Mouse (Mus musculus) lung, embryonic 16.5 days (tissue): ENCODE results near the gene Fam45a. TPM values are rescaled to one million over a fixed set of nuclear protein-coding genes. Genes with fewer than 3 reads are reported as not detected.
A peak's percentile ranks its signal among the peaks of the same experiment; 100 is the strongest.

ENCODE experiments used
- ATAC-seq: fragments of 200-750 bp; cut with Nextera tagmentation; 2 replicates; pipeline ENCODE4 v1.8.0; 2017; ENCODE audit warnings: low read depth, mild to moderate bottlenecking, moderate library complexity
- H3K27ac ChIP-seq: fragments of 300-500 bp; sonication (generic); 2 replicates; pipeline ENCODE4 v1.5.1; 2014; ENCODE audit warnings: mild to moderate bottlenecking, control low read depth, low read length
- H3K27me3 ChIP-seq: fragments of 300-500 bp; sonication (generic); 2 replicates; pipeline ENCODE4 v1.6.1; 2014; ENCODE audit warnings: low read depth, low read length, mixed read lengths; ENCODE audit not compliant: control insufficient read depth, insufficient read depth
- H3K36me3 ChIP-seq: fragments of 300-500 bp; sonication (generic); 2 replicates; pipeline ENCODE4 v1.6.1; 2014; ENCODE audit warnings: low read length; ENCODE audit not compliant: control insufficient read depth, insufficient read depth
- H3K4me1 ChIP-seq: fragments of 300-500 bp; sonication (generic); replicated peaks from 2 replicates; pipeline ENCODE4 v1.6.1; 2014; ENCODE audit warnings: low read length, mixed read lengths; ENCODE audit not compliant: control insufficient read depth, insufficient read depth
- H3K4me2 ChIP-seq: fragments of 300-500 bp; sonication (generic); 2 replicates; pipeline ENCODE4 v1.6.1; 2014; ENCODE audit warnings: low read depth, low read length, control low read depth
- H3K4me3 ChIP-seq: fragments of 300-500 bp; sonication (generic); 2 replicates; pipeline ENCODE4 v1.5.1; 2014; ENCODE audit warnings: mild to moderate bottlenecking, low read length, control low read depth
- H3K9ac ChIP-seq: fragments of 300-500 bp; sonication (generic); 2 replicates; pipeline ENCODE4 v1.6.1; 2014; ENCODE audit warnings: low read length, control low read depth
- H3K9me3 ChIP-seq: fragments of 300-500 bp; sonication (generic); 2 replicates; pipeline ENCODE4 v1.6.1; 2016; ENCODE audit warnings: low read length; ENCODE audit not compliant: control insufficient read depth
- WGBS: fragments of 180-500 bp; shearing (Covaris S2); extraction: QIAGEN DNeasy Blood & Tissue Kit; methylation state at CpG from one replicate; pipeline ENCODE4 v1.1.7; 2014; 5-methylcytosine and 5-hydroxymethylcytosine counted together
- polyA plus RNA-seq: library from polyadenylated mRNA; unstranded; fragments of >200 nt; fragmentation: Nextera tagmentation; extraction: Ambion mirVana; gene quantifications from 2 replicates; pipeline ENCODE4 v1.2.1, GENCODE M21; 2015

Gene Fam45a
- polyA plus RNA-seq, 1 experiment from 2014 or later, result 30.9 TPM

DNA sequence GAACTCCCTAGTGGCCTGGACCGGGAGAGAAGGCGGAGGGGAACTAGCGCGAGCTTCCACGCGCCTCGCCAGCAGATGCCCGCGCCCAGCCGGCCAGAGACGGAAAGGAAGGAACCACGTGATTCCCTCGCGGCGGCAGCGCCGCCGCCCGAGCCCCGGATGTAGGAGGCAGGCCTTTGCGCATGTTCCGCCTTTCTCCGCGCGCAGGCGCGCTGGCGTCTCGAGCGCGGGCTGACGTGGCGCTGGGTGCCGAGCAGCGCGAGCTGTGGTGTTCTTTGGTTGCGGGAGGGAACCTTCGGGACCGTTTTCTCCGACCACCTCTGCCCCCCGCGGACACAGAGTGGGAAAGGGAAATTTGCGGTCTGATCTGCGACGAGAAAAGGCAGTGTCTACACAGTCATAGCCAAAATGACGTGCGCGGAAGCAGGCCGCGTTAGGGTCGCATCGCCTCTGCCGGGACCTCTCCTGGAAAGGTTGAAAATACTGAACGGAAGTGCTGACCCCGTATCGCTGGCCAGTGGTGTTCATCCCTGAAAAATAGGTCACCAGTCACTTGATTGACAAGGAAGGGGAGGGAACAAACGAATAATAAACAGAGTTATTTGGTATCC lies 20.7 kb upstream of the Fam45a start, which contains the start of gene Eif3a:
TSS of gene Eif3a (minus strand) at position 108 of the 611 bp plus-strand sequence.
- Histone ChIP-seq H3K27me3 (no peaks in the 10 kb centered on the region), H3K27ac (peak within 1 kb of the TSS; percentile 99), H3K9ac (peak within 1 kb of the TSS; percentile 97), H3K9me3 (no peaks in the 10 kb centered on the region), H3K4me3 (peak within 1 kb of the TSS; percentile 100), H3K36me3 (no peaks in the 10 kb centered on the region), H3K4me1 (peaks cover 17% of the 10 kb centered on the region), H3K4me2 (peak within 1 kb of the TSS; percentile 80)
- WGBS, result under 1% methylated on average over 56 of the region's 57 CpGs
- ATAC-seq, result peak; percentile 97

DNA sequence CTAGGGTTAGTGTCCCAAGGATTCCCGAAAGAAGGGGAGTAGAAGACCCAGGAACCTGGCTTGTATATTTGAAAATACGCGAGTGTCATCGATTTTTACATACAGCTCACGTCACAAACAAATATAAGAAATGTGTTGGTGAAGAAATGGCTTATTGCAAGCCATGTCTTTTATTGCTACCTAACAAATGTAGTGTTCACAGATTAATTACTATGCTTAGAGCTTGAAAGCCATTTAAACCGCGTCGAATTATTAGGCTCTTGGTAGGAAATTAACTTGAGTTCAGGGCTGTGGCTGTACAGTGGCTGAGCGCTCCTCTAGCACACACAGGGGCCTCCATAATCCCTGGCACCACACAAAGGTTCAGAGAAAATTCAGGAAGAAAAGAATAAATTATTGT lies 20.2 kb upstream of the Fam45a start:
- WGBS, result 13% methylated on average over 9 of the region's 9 CpGs
- ATAC-seq, result no peak

DNA sequence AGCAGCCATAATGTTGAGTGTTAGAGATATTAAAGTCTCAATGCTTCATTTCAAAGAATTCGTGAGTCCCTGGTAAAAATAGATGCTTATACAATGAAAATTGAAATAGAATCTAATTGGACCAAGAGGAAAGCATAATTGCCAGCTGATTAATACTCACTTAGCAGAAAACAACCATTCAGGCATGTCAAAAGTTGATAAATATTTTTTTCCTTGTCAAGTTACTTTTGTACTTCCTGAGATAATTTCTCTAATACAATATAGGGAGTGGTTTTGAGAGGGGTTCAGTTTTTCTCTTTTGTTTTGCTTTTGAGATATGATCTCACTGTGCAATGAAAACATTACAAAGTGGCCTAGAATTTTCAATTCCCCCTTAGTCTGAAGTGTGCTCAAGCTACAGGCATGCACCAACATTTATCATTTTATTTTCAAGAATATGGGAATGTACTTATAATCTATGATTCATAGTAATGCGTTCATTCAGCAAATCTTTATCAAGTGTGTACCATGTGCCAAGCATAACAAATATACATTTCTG lies 18.1 kb upstream of the Fam45a start:
- Histone ChIP-seq H3K9me3 (no peaks in the 10 kb centered on the region), H3K4me3 (no peak overlapping the region), H3K9ac (no peak overlapping the region), H3K4me1 (peaks cover 5% of the 10 kb centered on the region; the same call in 1 of the 2 replicates), H3K4me2 (no peak overlapping the region), H3K36me3 (no peaks in the 10 kb centered on the region), H3K27ac (no peak overlapping the region), H3K27me3 (no peaks in the 10 kb centered on the region)
- WGBS, result 79% methylated on average over 2 of the region's 2 CpGs
- ATAC-seq, result no peak

More for the DNA sequence above, 20.2 kb upstream of the Fam45a start:
- Histone ChIP-seq H3K4me3 (peak overlapping the region; percentile 100), H3K9ac (peak overlapping the region; percentile 97), H3K27me3 (no peaks in the 10 kb centered on the region), H3K4me2 (peak overlapping the region; percentile 80), H3K9me3 (no peaks in the 10 kb centered on the region), H3K27ac (peak overlapping the region; percentile 99), H3K36me3 (no peaks in the 10 kb centered on the region), H3K4me1 (peaks cover 13% of the 10 kb centered on the region)

DNA sequence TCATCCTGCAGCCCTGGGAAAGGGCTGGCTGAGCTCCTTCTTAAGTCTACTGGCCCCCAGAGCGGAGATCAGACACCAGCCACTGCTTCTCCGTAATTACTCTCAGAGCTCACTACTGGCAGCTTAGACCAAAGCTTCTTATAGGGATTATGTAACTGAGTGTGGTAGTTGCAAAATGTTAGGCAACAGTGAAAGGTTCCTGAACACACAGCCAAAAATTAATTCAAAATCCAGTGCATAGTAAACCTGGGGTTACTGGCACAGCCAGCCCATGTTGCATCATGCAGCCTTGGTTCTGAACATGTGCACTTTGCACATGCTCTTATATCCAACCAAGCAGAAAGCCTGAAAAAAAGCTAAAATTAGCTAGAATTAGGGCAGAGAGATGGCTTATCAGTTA lies 16.1 kb upstream of the Fam45a start:
- Histone ChIP-seq H3K27ac (no peak overlapping the region), H3K4me2 (no peak overlapping the region), H3K4me3 (no peak overlapping the region), H3K27me3 (no peaks in the 10 kb centered on the region), H3K4me1 (peaks cover 5% of the 10 kb centered on the region; the same call in 1 of the 2 replicates), H3K9me3 (no peaks in the 10 kb centered on the region), H3K36me3 (no peaks in the 10 kb centered on the region), H3K9ac (no peak overlapping the region)
- ATAC-seq, result no peak
- 67% methylated on average over 2 of the region's 2 CpGs for WGBS

DNA sequence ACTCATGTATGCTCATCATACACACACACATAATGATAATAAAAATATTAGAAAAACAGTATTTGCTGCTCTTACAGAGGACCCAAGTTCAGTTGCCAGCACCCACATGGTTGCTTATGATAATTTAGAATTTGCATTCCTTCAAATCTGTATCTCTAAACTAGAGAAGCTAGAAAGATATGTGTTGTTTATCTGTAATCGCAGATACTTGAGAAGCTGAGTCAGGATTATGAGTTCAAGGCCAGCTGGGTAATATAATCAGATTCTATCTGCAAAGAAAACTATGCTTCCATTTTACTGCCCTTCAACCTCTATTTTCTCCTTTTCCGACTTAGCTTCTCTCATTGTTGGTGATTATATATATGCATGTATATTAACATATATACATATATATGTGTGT lies 14.0 kb upstream of the Fam45a start:
- H3K36me3 ChIP-seq, result no peaks in the 10 kb centered on the region
- no peak overlapping the region for H3K27ac ChIP-seq
- no peak for ATAC-seq
- H3K4me2 ChIP-seq, result no peak overlapping the region
- H3K4me3 ChIP-seq, result no peak overlapping the region
- no peaks in the 10 kb centered on the region for H3K27me3 ChIP-seq
- no peak overlapping the region for H3K9ac ChIP-seq
- H3K4me1 ChIP-seq, result no peaks in the 10 kb centered on the region
- no peaks in the 10 kb centered on the region for H3K9me3 ChIP-seq
- 84% methylated on average over 2 of the region's 2 CpGs for WGBS

DNA sequence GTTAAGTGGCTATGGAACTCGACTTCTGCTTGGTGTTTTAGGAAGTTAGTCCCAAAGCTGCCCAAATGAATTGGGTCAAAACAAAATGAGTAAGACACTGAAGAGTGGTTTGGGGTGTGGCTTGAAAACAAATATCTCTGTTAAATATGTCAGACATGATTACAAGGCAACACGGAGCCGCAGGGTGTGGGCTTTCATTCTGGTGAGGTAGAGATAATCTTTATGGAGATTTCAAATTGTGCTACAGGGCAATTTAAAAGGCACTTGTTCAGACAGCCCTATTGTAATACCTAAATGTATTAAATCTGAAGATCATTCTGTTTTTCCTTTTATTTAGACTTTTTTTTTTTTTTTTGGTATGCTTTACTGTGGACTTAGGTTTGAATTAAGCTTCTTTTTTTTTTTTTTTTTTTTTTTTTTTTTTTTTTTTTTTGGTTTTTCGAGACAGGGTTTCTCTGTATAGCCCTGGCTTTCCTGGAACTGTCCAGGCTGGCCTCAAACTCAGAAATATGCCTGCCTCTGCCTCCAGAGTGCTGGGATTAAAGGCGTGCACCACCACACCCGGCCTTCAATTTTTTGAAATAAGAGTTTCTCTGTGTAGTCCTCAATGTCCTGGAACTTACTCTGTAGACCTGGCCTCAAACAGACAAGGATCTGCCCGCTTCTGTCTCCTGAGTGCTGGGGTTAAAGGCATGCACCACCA lies 11.4 kb upstream of the Fam45a start:
- H3K9ac ChIP-seq, result no peak overlapping the region
- H3K27me3 ChIP-seq, result no peaks in the 10 kb centered on the region
- 65% methylated on average over 7 of the region's 7 CpGs for WGBS
- ATAC-seq, result no peak
- no peak overlapping the region for H3K27ac ChIP-seq
- H3K9me3 ChIP-seq, result no peaks in the 10 kb centered on the region
- no peaks in the 10 kb centered on the region for H3K4me1 ChIP-seq
- no peak overlapping the region for H3K4me2 ChIP-seq
- no peaks in the 10 kb centered on the region for H3K36me3 ChIP-seq
- no peak overlapping the region for H3K4me3 ChIP-seq

DNA sequence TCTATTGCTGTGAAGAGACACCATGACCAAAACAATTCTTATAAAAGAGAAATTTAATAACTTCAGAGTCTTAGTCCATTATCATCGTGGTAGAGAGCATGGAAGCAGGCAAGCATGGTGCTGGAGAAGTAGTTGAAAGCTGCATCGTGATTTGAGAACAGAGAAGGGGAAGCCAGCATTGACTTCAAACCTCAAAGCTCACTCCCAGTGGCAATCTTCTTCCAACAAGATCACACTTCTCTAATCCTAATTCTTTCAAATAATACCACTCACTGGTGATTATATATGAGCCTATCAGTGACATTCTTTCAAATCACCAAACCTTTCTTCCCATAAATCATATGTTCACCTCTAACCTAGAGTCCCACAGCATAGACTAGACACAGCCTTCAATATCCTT lies 6.5 kb upstream of the Fam45a start:
- Histone ChIP-seq H3K27ac (no peak overlapping the region), H3K9ac (no peak overlapping the region), H3K4me3 (no peak overlapping the region), H3K27me3 (no peaks in the 10 kb centered on the region), H3K36me3 (no peaks in the 10 kb centered on the region), H3K4me1 (no peaks in the 10 kb centered on the region), H3K4me2 (no peak overlapping the region), H3K9me3 (no peaks in the 10 kb centered on the region)
- WGBS, result 54% methylated on average over 2 of the region's 2 CpGs
- no peak for ATAC-seq

DNA sequence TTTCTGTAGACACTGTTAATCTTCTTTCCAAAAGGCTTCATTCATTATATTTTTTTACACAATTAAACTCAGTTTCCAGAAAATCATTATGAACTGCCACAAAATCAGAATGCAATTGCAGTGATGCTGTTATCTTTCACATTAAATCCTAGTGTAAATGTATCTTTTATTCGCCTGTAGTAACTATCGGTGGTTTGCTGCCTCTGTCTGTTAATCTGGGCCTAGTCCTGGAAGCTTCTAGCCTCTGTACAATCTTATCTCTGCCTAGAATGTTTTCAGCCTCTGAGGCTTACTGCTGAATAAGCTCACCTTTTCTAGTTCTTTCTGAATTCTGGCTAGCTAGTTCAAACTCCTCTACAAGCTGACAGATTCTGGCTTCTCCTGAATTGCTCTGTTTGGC lies 1.5 kb upstream of the Fam45a start:
- H3K27ac ChIP-seq, result no peak overlapping the region
- no peak overlapping the region for H3K4me2 ChIP-seq
- WGBS, result 93% methylated on average over 2 of the region's 2 CpGs
- H3K36me3 ChIP-seq, result no peaks in the 10 kb centered on the region
- no peaks in the 10 kb centered on the region for H3K9me3 ChIP-seq
- no peak overlapping the region for H3K4me3 ChIP-seq
- H3K9ac ChIP-seq, result no peak overlapping the region
- H3K27me3 ChIP-seq, result no peaks in the 10 kb centered on the region
- ATAC-seq, result no peak
- H3K4me1 ChIP-seq, result peaks cover 7% of the 10 kb centered on the region; the same call in 1 of the 2 replicates

DNA sequence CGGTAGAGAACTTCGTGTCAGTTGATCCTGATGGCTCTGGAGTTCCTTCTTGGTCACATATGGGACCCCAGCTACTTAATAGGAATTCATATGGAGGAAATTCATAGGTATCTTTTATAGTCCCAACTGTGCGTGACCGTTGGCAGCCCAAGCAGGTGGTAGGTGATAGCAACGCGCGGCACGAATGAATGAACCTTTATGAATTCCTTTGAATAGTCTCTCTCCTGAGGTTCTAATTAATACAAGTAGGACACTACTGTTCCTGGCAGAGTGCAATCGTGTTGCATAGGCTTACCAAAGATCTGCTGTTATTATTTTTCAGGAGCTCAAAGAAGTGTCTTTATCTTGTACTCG lies 628 bp downstream of the Fam45a start:
- H3K27ac ChIP-seq, result no peak overlapping the region
- ATAC-seq, result no peak
- H3K4me1 ChIP-seq, result peaks cover 7% of the 10 kb centered on the region; the same call in 1 of the 2 replicates
- H3K9ac ChIP-seq, result peak overlapping the region; percentile 82
- WGBS, result 19% methylated on average over 10 of the region's 10 CpGs
- H3K9me3 ChIP-seq, result no peaks in the 10 kb centered on the region
- no peaks in the 10 kb centered on the region for H3K27me3 ChIP-seq
- H3K4me2 ChIP-seq, result peak overlapping the region; percentile 90
- H3K4me3 ChIP-seq, result peak overlapping the region; percentile 79
- H3K36me3 ChIP-seq, result peaks cover 3% of the 10 kb centered on the region
